Mouse (Mus musculus) heart, postnatal 14 days (tissue): Measurements from ENCODE around the gene Prelid1. TPM values are rescaled to one million over a fixed set of nuclear protein-coding genes. Genes with fewer than 3 reads are reported as not detected.

Experiments
- DNase-seq, 2 experiments: peaks; one replicate each; pipeline ENCODE4 v3.0.0; 2021 to 2022
- intact Hi-C: fragments of 180-260 bp; cut with DNase I; formaldehyde crosslinking; loops from one replicate; pipeline ENCODE4 v1.15.1; 2025
- long read RNA-seq, 2 experiments: library from polyadenylated mRNA; stranded (forward); transcript quantifications; one replicate each; pipeline ENCODE4 v2.0.0; 2021
- total RNA-seq, 2 experiments: library from RNA; stranded (reverse); gene quantifications; 2 replicates each; pipeline ENCODE4 v1.2.3; 2021

Prelid1 gene
- 10 to 100 TPM; 73.8 to 90.0 TPM for total RNA-seq
- long read RNA-seq, experiment 1, transcript Prelid1-201 (5 exons, 2,644 nt), result major isoform, 43 of 44 reads
- long read RNA-seq, experiment 1, partial matches to known transcripts, result 1 of 44 reads
- long read RNA-seq, experiment 1, other reads (novel, unspliced or antisense), result 0 of 44 reads
- long read RNA-seq, experiment 2, transcript Prelid1-201 (5 exons, 2,644 nt), result major isoform, 40 of 42 reads
- long read RNA-seq, experiment 2, partial matches to known transcripts, result 0 of 42 reads
- long read RNA-seq, experiment 2, other reads (novel, unspliced or antisense), result 2 of 42 reads

- intact Hi-C loops, result no loop called here
- DNase-seq, result no peak
Observed at GRCm38 (mm10) chr13:55319931-55320533, at the start of gene Prelid1. Gene Prelid1 (plus strand): TSS chr13:55320500.

GRCm38 (mm10) chr13:55277203-55277602 is 43.1 kb upstream of the Prelid1 start:
- intact Hi-C loops, result no loop called here
- no peak for DNase-seq

- intact Hi-C loops, result no loop called here
- no peak for DNase-seq
Observed at GRCm38 (mm10) chr13:55277646-55278045, 42.7 kb upstream of the Prelid1 start.

GRCm38 (mm10) chr13:55288854-55289253 is 31.4 kb upstream of the Prelid1 start:
- DNase-seq, result no peak
- intact Hi-C loops, result loop anchor here (10.0 kb wide), 1 partner anchor 104 kb away; no protein-coding TSS in a partner anchor

- no peak for DNase-seq
- intact Hi-C loops, result no loop called here
Observed at GRCm38 (mm10) chr13:55296760-55297159, 23.5 kb upstream of the Prelid1 start.

GRCm38 (mm10) chr13:55300913-55301312 is 19.4 kb upstream of the Prelid1 start:
- no peak for DNase-seq
- intact Hi-C loops, result no loop called here

GRCm38 (mm10) chr13:55312028-55312630 is 8.2 kb upstream of the Prelid1 start:
- no peak for DNase-seq
- intact Hi-C loops, result no loop called here

- intact Hi-C loops, result no loop called here
- DNase-seq, result no peak
Observed at GRCm38 (mm10) chr13:55313051-55313450, 7.2 kb upstream of the Prelid1 start.

- intact Hi-C loops, result no loop called here
Observed at GRCm38 (mm10) chr13:55314891-55315412, 5.3 kb upstream of the Prelid1 start.

GRCm38 (mm10) chr13:55318351-55318750 is 1.9 kb upstream of the Prelid1 start:
- intact Hi-C loops, result no loop called here
- DNase-seq, result no peak

More at GRCm38 (mm10) chr13:55314891-55315412, 5.3 kb upstream of the Prelid1 start:
- no peak for DNase-seq

- peak; percentile 91 to 94 for DNase-seq
- intact Hi-C loops, result no loop called here
Observed at GRCm38 (mm10) chr13:55321434-55322129, 1.3 kb downstream of the Prelid1 start, which contains the start of gene Rab24. Gene Rab24 (minus strand): TSS chr13:55321946.

GRCm38 (mm10) chr13:55322130-55322825 is 2.0 kb downstream of the Prelid1 start:
- intact Hi-C loops, result no loop called here
- DNase-seq, result peak in 1 of 2 experiments; percentile 42

- intact Hi-C loops, result loop anchor here (5.0 kb wide), 1 partner anchor 67 kb away; no protein-coding TSS in a partner anchor
- DNase-seq, result no peak
Observed at GRCm38 (mm10) chr13:55325596-55325995, 5.3 kb downstream of the Prelid1 start.

GRCm38 (mm10) chr13:55327169-55327568 is 6.9 kb downstream of the Prelid1 start:
- DNase-seq, result no peak

GRCm38 (mm10) chr13:55327633-55328032 is 7.3 kb downstream of the Prelid1 start:
- DNase-seq, result peak; percentile 83 to 87
- intact Hi-C loops, result loop anchor here (5.0 kb wide), 1 partner anchor 65 kb away; no protein-coding TSS in a partner anchor

More at GRCm38 (mm10) chr13:55327169-55327568, 6.9 kb downstream of the Prelid1 start:
- intact Hi-C loops, result loop anchor here (5.0 kb wide), 1 partner anchor 65 kb away; no protein-coding TSS in a partner anchor

GRCm38 (mm10) chr13:55328171-55328570 is 7.9 kb downstream of the Prelid1 start:
- intact Hi-C loops, result loop anchor here (5.0 kb wide), 1 partner anchor 64 kb away; no protein-coding TSS in a partner anchor
- no peak for DNase-seq

GRCm38 (mm10) chr13:55328641-55329040 is 8.3 kb downstream of the Prelid1 start:
- intact Hi-C loops, result loop anchor here (5.0 kb wide), 1 partner anchor 64 kb away; no protein-coding TSS in a partner anchor
- no peak for DNase-seq

GRCm38 (mm10) chr13:55329109-55329682 is 8.9 kb downstream of the Prelid1 start:
- DNase-seq, result peak; percentile 44 to 45
- intact Hi-C loops, result loop anchor here (5.0 kb wide), 1 partner anchor 63 kb away; no protein-coding TSS in a partner anchor
